Mouse (Mus musculus) heart, adult 2 months (tissue): ENCODE data around the gene Tmprss13.

Experiments
- CTCF ChIP-seq: fragments of 200-600 bp; IDR thresholded peaks from 2 replicates; pipeline ENCODE4 v1.8.1; 2022; ENCODE audit warnings: antibody characterized with exemption, mild to moderate bottlenecking, moderate library complexity
- EP300 ChIP-seq: fragments of 200-500 bp; IDR thresholded peaks from 2 replicates; pipeline ENCODE4 v1.6.1; 2011; ENCODE audit warnings: low read depth, low read length, control low read depth; ENCODE audit not compliant: insufficient read depth
- POLR2A ChIP-seq: fragments of 200-500 bp; IDR thresholded peaks from 2 replicates; pipeline ENCODE4 v1.6.1; 2011; ENCODE audit warnings: mild to moderate bottlenecking, low read depth, low read length, control low read depth; ENCODE audit not compliant: insufficient read depth

- TF ChIP-seq POLR2A, result no peak
- TF ChIP-seq CTCF, result no peak
- no peak for TF ChIP-seq EP300
Measured at GRCm38 (mm10) chr9:45380411-45381251, 61.7 kb downstream of the Tmprss13 start.
